Mouse (Mus musculus) cerebellum, postnatal 14 days (tissue): ENCODE data around the gene Mtus2.
"Not testable (repeated sequence)": the region's sequence is repeated elsewhere in the genome, so short reads cannot be mapped to it uniquely, and the experiment has no call there.

Source experiments
- DNase-seq, 2 experiments: peaks; one replicate each; pipeline ENCODE4 v3.0.0; 2021; ENCODE audit warnings: mixed read lengths in 2 of 2

The Mtus2 gene

DNA sequence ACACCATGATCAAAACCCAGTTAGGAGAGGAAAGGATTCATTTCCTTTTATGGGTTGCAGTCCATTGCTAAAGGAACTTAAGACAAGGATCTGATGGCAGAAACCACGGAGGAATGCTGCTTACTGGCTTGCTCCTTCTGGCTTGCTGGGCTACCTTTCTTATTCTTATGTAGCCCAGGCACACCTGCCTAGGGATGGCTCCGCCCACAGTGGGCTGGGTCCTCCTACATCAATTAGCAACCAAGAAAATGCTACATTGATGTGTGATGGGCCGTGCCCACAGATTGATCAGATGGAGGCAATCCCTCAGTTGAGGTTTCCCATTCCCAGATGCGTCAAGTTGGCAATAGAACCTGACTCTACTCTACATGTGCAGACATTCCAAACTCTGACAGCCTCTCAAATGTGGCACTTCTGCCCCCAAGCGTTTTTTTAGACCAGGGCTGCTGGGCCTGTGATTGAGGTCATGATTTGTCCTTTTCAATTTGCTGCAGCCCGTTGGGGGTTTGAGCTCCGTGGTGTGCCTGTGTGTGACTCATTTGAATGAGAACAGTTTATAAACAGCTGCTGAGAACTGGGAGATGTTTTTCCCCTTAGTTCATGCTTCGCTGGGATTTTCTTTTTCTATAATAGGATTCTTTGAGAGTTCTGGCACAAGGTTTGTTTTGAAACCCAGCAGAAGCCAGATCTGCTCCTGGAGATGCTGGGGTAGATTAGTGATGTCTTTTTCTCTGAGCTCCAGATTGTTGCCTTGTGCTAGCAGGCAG is 173.8 kb downstream of the Mtus2 start:
- peak; percentile 31 to 32 for DNase-seq

DNA sequence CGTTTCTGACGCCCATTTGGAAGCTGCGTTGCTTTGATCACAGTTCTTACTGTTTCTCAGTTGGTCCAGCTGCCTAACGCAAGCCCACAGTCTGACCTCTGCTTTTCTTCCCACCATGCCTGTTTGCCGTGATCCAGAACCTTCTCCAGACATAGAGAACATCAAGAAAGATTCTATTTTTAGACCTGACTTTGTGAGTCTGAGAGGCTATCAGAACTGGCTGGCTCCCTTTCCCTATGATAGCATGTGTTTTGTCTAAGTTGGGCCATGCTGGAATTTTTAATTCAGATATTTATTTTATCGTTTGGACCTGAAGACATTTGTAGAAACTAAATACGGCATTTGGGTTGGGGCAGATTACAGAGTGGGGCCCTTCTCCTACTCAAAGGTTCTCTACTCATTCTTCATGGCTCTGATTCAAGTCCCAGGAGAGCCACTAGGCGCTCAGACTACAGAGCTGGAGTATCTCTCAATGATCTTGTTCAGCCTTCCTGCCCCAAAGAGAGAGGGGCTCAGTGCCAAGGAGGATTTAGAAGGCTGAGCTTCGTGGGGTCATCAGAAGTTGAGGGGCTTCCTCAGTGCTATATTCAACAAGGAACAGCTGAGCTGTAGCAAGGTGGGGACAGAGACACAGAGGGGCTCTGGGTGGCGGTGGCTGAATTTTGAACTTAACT is 174.5 kb downstream of the Mtus2 start:
- DNase-seq: peak in 1 of 2 experiments; percentile 24

- no peak for DNase-seq
Observed at GRCm38 (mm10) chr5:148133448-148134060, 176.4 kb downstream of the Mtus2 start.

GRCm38 (mm10) chr5:148141662-148142061 is 184.5 kb downstream of the Mtus2 start:
- DNase-seq: peak in 1 of 2 experiments; percentile 39

DNA sequence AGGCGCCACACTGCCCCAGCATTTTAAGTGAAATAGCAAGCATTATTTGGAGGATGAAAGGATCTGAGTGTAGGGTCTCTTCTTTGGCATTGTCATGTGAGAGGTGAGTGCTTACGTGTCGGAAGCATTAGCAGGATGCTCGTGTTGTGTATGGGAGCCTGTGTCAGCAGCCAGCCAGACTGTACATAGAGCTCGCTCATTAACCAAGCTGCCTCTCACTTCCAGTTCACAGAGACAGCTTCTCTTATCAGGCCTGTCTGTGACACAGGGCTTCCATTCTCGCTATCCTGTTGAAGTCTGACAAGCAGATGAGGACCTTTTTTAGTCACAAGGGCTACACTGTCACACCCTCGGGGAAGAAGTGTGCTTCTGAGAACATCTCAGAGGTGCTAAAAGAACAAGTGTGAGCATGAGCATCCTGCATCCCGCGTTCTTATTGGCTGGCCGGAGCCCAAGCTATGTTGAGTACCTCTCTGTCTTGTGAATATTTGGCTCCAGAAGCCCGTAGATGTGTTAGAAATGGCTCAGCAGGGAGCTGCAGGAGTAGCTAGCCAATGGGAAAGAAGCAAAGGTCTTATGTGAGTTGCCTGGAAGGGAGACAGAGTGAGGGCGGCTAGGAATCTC is 189.2 kb downstream of the Mtus2 start:
- DNase-seq: peak in 1 of 2 experiments; percentile 39

DNA sequence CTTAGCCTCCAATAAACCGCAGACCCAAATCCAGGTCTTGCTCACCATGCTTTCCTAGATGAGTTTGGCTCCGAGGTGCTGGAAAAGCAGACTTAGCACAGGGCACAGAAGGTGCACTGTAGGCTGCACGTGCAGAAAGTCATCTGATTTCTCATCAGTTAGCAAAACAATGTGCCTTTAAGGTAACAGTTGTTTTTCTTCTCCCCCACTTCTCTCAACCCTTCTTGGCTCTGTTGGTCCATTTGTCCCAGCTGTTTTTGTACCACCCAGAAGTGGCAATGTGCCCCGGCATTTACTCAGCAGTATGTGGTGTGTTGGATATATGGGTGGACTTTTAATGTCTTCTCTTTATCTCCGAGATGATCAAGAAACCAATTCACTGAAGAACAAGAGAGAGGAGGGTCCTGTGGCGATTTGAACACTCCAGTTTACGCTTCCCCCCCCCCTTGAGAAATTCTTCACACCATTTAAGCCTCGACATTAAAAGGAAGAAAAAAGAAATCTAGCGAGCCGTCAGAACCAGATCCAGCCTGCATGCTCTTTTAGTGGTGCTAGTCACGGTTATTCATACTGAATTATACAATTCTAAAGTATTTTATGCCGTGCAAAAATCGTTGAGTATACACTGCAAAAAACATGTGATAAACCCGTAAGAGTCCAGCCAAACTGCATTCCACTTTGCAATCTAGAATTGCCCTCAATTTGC is 194.9 kb downstream of the Mtus2 start:
- DNase-seq: no peak

GRCm38 (mm10) chr5:148152600-148153402 is 195.7 kb downstream of the Mtus2 start:
- DNase-seq: peak in 1 of 2 experiments; percentile 42

DNA sequence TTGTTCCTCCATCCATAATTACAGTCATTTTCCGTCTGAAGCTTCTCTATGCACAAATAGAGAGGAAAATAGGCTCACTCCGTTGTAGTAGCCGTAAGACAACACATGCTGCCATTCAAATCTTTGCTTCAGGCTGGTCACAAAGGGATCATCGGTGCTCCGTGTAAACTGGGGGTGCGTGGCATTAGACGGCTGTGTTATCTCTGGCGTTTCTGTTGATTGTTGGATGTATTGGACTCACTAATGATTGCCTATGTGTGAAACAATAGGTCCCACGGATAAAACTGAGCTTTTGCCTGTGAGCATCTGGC is 196.2 kb downstream of the Mtus2 start:
- no peak for DNase-seq

- no peak for DNase-seq
Observed at GRCm38 (mm10) chr5:148154727-148155126, 197.6 kb downstream of the Mtus2 start.

GRCm38 (mm10) chr5:148159328-148159727 is 202.2 kb downstream of the Mtus2 start:
- no peak for DNase-seq

- DNase-seq: no peak
Observed at GRCm38 (mm10) chr5:148160529-148161154, 203.5 kb downstream of the Mtus2 start.

- DNase-seq: no peak
Observed at GRCm38 (mm10) chr5:148165111-148165510, 208.0 kb downstream of the Mtus2 start.

GRCm38 (mm10) chr5:148175091-148175490 is 218.0 kb downstream of the Mtus2 start:
- DNase-seq: no peak

- DNase-seq: no peak
Observed at GRCm38 (mm10) chr5:148175742-148176426, 218.8 kb downstream of the Mtus2 start.

DNA sequence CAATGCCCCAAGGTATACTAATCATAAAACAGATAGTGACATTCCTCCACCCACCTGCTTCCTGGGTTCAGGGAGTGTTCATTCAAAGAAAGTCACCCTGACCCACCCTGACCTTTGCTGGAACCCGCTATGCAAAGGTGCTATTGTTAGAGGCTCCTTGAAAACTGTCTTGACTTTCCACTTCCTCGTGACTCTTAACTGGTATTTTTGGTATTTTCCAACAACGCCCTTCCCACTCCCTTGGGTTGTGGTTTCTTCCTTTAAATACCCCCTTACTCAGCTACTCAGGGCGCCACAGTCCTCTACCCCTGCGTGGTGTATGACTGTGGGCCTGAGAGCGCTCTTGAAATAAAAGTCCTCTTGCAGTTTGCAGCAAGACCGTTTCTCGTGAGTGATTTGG is 219.4 kb downstream of the Mtus2 start:
- not testable (repeated sequence) for DNase-seq

- peak; percentile 38 for DNase-seq
Observed at GRCm38 (mm10) chr5:148179231-148179630, 222.1 kb downstream of the Mtus2 start.

- DNase-seq: peak; percentile 50 to 54
Observed at GRCm38 (mm10) chr5:148180590-148181307, 223.6 kb downstream of the Mtus2 start.

DNA sequence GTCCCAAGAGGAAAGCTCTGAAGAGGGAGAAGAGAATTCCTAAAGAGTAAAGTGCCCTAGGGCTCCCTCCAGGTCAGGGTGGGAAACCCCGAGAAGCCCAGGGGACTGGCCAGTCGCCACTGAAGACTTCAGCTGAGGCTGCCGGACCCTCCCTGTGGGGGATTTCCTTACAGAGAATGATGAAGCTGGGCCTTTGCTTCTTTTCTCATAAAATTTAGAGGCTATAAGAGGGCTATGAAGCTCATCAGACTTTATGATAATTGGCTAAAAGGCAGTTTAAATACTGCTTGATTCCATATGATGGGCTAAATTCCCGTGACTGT is 224.1 kb downstream of the Mtus2 start:
- no peak for DNase-seq

DNA sequence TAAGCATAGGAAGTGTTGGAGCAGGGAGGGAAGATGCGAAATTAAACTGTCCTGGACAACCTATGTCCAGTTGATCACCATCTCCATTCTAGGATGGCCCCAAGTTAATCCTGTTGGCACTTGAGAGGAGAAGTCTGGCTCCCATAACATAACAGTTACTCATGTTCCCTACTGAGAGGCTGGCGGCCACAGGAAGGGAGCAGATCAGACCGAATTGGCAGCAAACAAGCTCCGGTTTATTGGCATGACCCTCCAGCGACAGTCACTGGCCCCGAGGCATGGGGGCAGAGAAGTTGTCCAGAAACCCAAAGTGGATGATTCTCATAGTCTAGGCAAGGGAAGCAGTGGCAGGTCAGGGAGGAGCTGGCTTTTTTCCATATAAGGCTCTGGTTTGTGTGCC is 224.8 kb downstream of the Mtus2 start:
- peak; percentile 33 to 56 for DNase-seq

DNA sequence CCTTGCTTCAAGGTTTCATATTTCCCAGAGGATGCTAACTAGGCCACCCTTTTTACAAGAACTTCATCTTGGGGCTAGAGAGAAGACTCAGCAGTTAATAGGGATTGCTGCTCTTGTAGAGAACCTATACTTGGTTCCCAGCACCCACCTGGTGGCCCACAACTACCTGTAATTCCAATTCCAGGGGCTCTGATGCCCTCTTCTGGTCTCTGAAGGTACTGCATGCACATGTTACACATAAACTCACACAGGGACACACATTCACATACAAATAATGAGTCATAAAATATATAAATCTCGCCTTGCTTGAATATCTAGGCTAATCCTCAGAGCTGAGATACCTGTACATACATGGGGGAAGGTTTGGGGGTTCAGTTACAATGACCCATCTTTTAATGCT is 228.8 kb downstream of the Mtus2 start:
- no peak for DNase-seq
